Mouse (Mus musculus) thymus, adult 2 months (tissue): ENCODE results near the gene Mef2c.

Source experiments
- CTCF ChIP-seq: fragments of 200-500 bp; IDR thresholded peaks from 2 replicates; pipeline ENCODE4 v1.5.1; 2012; ENCODE audit warnings: mild to moderate bottlenecking, control low read depth, low read length, moderate library complexity, borderline replicate concordance; ENCODE audit not compliant: control insufficient read depth, poor library complexity, insufficient read depth; ENCODE audit errors: extremely low read depth
- POLR2A ChIP-seq: fragments of 200-500 bp; IDR thresholded peaks from 2 replicates; pipeline ENCODE4 v1.6.1; 2012; ENCODE audit warnings: mild to moderate bottlenecking, low read length, control low read depth, moderate library complexity; ENCODE audit not compliant: control insufficient read depth, poor library complexity, insufficient read depth; ENCODE audit errors: extremely low read depth

- no peak for TF ChIP-seq CTCF
- no peak for TF ChIP-seq POLR2A
Measured at GRCm38 (mm10) chr13:83588186-83588585, 84.4 kb downstream of the Mef2c start.
